Mouse (Mus musculus) ES-E14 (cell line): ENCODE measurements at regions not wholly inside any gene's neighbourhood (a gene's known extent, or its start where the extent isn't known, plus 50 kb on each side); places are given as distances from the start of the nearest gene placed in this dataset.

Source experiments
- DNase-seq: peaks from one replicate; pipeline ENCODE4 v3.0.0-alpha.2; 2013; ENCODE audit warnings: low read depth, low spot score
- H3K27ac ChIP-seq: 2 replicates; pipeline ENCODE4 v1.5.1; 2012; ENCODE audit warnings: low read depth, mild to moderate bottlenecking, low read length, moderate library complexity, mixed read lengths; ENCODE audit not compliant: poor library complexity, insufficient read depth, severe bottlenecking
- H3K36me3 ChIP-seq: 2 replicates; pipeline ENCODE4 v1.6.1; 2012; ENCODE audit warnings: mild to moderate bottlenecking, low read length, moderate library complexity, mixed read lengths; ENCODE audit not compliant: control insufficient read depth, poor library complexity, insufficient read depth, severe bottlenecking
- H3K4me1 ChIP-seq, 2 experiments: fragments of 150-350 bp in 1 of 2; sonication (generic) in 1 of 2; 2 replicates each; pipeline ENCODE4 v1.6.1; 2012; ENCODE audit warnings: low read length in 2 of 2, mild to moderate bottlenecking in 1 of 2, mixed read lengths in 1 of 2; ENCODE audit not compliant: control insufficient read depth in 2 of 2, insufficient read depth in 2 of 2, poor library complexity in 1 of 2
- H3K4me3 ChIP-seq, 2 experiments: fragments of 150-350 bp in 1 of 2; sonication (generic) in 1 of 2; 2 replicates each; pipeline ENCODE4 v1.5.1; 2012; ENCODE audit warnings: low read length in 2 of 2, low read depth in 1 of 2, mild to moderate bottlenecking in 1 of 2, mixed read lengths in 1 of 2; ENCODE audit not compliant: insufficient read depth in 1 of 2, poor library complexity in 1 of 2, severe bottlenecking in 1 of 2
- H3K9ac ChIP-seq: 2 replicates; pipeline ENCODE4 v1.6.1; 2012; ENCODE audit warnings: low read depth, mild to moderate bottlenecking, low read length, mixed read lengths; ENCODE audit not compliant: poor library complexity, insufficient read depth, severe bottlenecking
- H3K9me3 ChIP-seq: fragments of 150-350 bp; sonication (generic); 2 replicates; pipeline ENCODE4 v1.6.1; 2012; ENCODE audit warnings: low read depth, mild to moderate bottlenecking, low read length; ENCODE audit not compliant: control insufficient read depth, insufficient read depth
- CHD2 ChIP-seq: IDR thresholded peaks from 2 replicates; pipeline ENCODE4 v1.6.1; 2014; ENCODE audit warnings: mild to moderate bottlenecking, low read depth, low read length, inconsistent platforms
- HCFC1 ChIP-seq: IDR thresholded peaks from 2 replicates; pipeline ENCODE4 v1.6.1; 2012; ENCODE audit warnings: low read length, inconsistent platforms, borderline replicate concordance; ENCODE audit not compliant: insufficient read depth
- MAFK ChIP-seq: IDR thresholded peaks from 2 replicates; pipeline ENCODE4 v1.6.1; 2014; ENCODE audit warnings: mild to moderate bottlenecking, low read depth, low read length, inconsistent platforms; ENCODE audit not compliant: insufficient read depth
- ZC3H11A ChIP-seq: IDR thresholded peaks from 2 replicates; pipeline ENCODE4 v1.6.1; 2012; ENCODE audit warnings: low read depth, mild to moderate bottlenecking, inconsistent platforms, low read length, borderline replicate concordance
- ZNF384 ChIP-seq: IDR thresholded peaks from 2 replicates; pipeline ENCODE4 v1.6.1; 2012; ENCODE audit warnings: low read depth, low read length, inconsistent platforms
- in situ Hi-C, 2 experiments: fragments of 600-800 bp; cut with MboI; formaldehyde crosslinking; loops; one replicate each; pipeline ENCODE4 v1.15.1; 2025; ENCODE audit warnings: low sequenced_read_pairs in 2 of 2, inconsistent platforms in 1 of 2; ENCODE audit not compliant: unreplicated experiment in 2 of 2

DNA sequence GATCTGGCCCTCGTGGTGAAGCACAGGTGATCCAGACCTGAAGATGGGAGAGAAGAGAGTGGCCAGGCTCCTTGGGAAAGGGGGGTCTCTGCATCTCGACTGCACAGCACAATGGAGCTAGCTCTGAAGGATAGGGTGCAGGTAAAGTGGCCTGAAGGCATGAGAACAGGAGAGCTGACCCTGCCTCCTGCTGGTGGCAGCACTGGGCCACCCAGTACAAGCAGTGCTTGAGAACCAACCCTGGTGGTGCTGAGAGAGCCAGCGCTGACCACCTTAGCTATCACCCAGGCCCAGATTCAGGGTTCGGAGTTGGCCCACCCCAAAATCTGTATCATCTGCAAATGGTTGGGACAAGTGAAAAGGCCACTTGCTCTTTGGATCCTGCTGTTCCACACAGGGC lies 66.2 kb downstream of the A730009L09Rik start:
- in situ Hi-C loops = no loop called here
- DNase-seq = no peak
- H3K4me3 ChIP-seq = no peak overlapping the region
- H3K9me3 ChIP-seq = peaks cover 2% of the 10 kb centered on the region; the same call in 1 of the 2 replicates
- no peak for TF ChIP-seq ZNF384
- H3K9ac ChIP-seq = no peak overlapping the region
- H3K4me1 ChIP-seq = no peaks in the 10 kb centered on the region
- no peaks in the 10 kb centered on the region for H3K36me3 ChIP-seq
- no peak overlapping the region for H3K27ac ChIP-seq

DNA sequence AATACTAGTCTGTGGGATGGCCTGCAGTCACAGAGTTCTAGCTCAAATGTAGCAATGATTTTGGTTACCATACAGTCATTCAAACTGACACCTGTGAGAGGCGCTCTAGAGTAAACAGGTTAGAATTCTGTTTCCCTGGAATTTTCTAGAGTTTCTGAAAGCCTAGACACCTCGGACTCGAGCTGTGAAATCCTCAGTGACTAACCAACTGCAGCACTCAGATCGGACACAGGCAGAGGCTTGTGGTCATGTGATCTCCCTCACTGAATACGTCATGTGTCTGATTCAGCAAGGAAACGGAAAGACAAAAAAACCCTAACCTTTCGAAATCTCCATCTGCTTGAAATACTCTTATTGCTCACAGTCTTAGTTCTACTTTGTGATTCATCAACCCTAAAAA lies 68.4 kb downstream of the A730009L09Rik start:
- no peak overlapping the region for H3K4me3 ChIP-seq

DNA sequence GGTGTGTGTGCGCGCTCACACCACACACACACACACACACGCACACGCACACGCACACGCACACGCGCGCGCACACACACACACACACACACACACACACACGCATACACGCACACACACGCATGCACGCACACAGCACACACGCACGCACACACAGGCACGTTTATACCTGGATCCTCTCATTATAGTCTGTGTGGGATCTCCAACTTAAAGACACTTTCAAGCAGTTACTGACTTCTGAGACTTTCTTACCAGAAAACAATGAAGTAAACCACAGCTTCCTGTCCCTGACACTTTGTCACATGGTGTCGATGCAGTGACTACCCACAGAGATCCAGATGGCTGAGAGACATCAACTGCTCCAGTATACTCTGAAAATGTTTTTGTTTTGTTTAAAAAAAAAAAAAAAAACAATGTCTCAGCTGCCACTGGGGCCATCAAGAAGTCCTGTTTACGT lies 68.9 kb downstream of the A730009L09Rik start:
- Histone ChIP-seq H3K36me3 (no peaks in the 10 kb centered on the region), H3K9me3 (no peaks in the 10 kb centered on the region), H3K4me3 (no peak overlapping the region), H3K27ac (no peak overlapping the region), H3K9ac (no peak overlapping the region), H3K4me1 (no peaks in the 10 kb centered on the region)
- TF ChIP-seq CHD2 (no peak), ZNF384 (no peak), ZC3H11A (no peak), HCFC1 (no peak), MAFK (no peak)
- in situ Hi-C loops = no loop called here
- DNase-seq = no peak

More for the DNA sequence above, 68.4 kb downstream of the A730009L09Rik start:
- Histone ChIP-seq H3K4me1 (no peaks in the 10 kb centered on the region), H3K9ac (no peak overlapping the region), H3K36me3 (no peaks in the 10 kb centered on the region), H3K27ac (no peak overlapping the region), H3K9me3 (no peaks in the 10 kb centered on the region)
- DNase-seq = no peak
- in situ Hi-C loops = no loop called here
- TF ChIP-seq MAFK (no peak), ZNF384 (no peak), HCFC1 (no peak), CHD2 (no peak), ZC3H11A (no peak)

DNA sequence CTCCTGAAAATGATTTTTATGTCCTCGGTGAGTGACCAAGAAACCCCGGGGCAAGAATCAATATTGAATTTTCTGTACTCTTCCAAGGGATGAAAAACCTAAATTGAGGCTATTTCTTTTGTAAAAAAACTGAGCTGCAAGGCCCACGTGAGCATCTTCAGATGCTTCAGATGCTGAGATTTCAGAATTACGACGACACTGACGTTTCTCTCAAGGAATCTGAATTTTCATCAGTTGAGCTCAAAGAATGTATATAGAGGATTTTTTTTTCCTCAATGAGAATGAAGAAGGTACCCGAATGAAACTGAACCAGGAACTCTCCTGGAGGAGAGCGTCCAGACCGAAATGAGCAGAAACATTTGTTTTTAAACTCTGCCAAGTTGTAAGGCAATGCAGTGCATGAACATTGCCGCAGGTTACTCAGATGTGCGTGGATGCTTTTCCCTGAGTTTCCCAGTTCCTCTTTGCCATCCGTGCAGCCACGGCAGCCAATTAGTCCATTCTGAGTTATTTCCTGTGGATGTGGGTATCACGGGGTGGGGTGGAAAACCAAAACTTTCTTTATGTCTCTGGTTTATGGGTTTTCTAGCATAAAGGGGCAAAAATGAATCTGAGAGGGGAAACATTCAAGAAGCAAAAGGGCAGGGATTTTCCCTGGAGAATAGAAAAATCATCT lies 69.9 kb downstream of the A730009L09Rik start:
- TF ChIP-seq CHD2 = no peak
- no peak for TF ChIP-seq ZNF384
- no peak for TF ChIP-seq ZC3H11A
- no peak for TF ChIP-seq MAFK
- TF ChIP-seq HCFC1 = no peak
- H3K9ac ChIP-seq = no peak overlapping the region
- in situ Hi-C loops = no loop called here
- no peak overlapping the region for H3K4me3 ChIP-seq
- H3K27ac ChIP-seq = no peak overlapping the region
- no peaks in the 10 kb centered on the region for H3K36me3 ChIP-seq
- H3K9me3 ChIP-seq = no peaks in the 10 kb centered on the region
- no peaks in the 10 kb centered on the region for H3K4me1 ChIP-seq
- DNase-seq = no peak

DNA sequence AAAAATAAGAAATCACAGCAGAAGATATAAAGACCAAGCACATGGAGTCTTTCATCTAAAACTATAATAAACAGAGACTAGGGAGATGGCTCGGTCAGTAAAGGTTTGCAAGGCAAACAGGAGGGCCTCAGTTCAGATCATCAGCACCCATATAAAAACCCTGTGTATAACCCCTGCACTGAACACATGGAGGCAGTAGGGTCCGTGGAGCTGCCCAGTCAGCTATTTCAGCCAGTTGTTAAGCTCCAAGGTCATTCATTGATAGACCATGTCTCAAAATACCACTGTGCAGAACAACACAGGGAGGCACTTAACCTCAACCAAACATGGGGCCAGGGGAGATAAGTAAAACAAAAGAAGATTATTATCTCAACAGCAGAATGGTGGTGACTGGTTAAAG lies 78.1 kb downstream of the A730009L09Rik start:
- H3K9ac ChIP-seq = no peak overlapping the region
- H3K4me3 ChIP-seq = no peak overlapping the region
- in situ Hi-C loops = no loop called here
- H3K9me3 ChIP-seq = no peaks in the 10 kb centered on the region
- no peak overlapping the region for H3K27ac ChIP-seq
- DNase-seq = no peak
- TF ChIP-seq ZC3H11A (no peak), MAFK (no peak), HCFC1 (no peak), CHD2 (no peak), ZNF384 (no peak)
- H3K4me1 ChIP-seq = no peaks in the 10 kb centered on the region
- H3K36me3 ChIP-seq = no peaks in the 10 kb centered on the region
